Comparison of ENCODE assay signal across 17 mouse cellular contexts in the genomic region with DNA sequence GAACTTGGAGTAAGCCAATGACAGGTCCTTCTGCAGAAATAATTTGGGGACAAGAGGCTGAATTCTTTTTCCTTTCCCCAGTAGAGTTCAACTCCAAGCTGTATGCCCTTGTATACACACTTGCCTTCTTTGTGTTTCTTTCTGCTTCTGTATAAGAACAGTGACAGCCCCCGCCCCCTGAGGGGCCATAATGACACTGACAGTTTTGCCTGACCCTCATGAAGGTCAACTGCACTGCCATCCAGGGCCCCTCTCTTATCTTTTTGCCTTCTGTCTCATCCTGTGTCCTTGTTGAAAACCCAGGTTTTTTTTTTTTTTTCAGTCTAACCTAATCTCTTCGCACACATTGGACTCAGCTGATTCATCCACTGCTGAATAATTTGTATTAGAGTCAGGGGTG. TPM values are rescaled to one million over a fixed set of nuclear protein-coding genes. Genes with fewer than 3 reads are reported as not detected.
"Had no signal": no experiment of that assay in that cellular context is flagged by ENCODE, and none has a peak within 500 bp of the region (broad histone marks: within the 10 kb centered on the region; RNA-seq: fewer than 3 reads in every experiment).

No protein-coding gene starts in this region.

- H3K27ac ChIP-seq: kidney, postnatal 0 days; limb, embryonic 12.5 days; liver, embryonic 13.5 days; lung, embryonic 15.5 days; midbrain, embryonic 12.5 days had no signal

- H3K4me3 ChIP-seq: limb, embryonic 12.5 days; liver, embryonic 13.5 days; lung, embryonic 15.5 days; midbrain, embryonic 12.5 days had no signal

- H3K36me3 ChIP-seq: limb, embryonic 12.5 days; liver, embryonic 13.5 days; lung, embryonic 15.5 days; midbrain, embryonic 12.5 days had no signal

- H3K4me1 ChIP-seq: limb, embryonic 12.5 days; lung, embryonic 15.5 days had no signal

- H3K4me2 ChIP-seq: limb, embryonic 12.5 days; liver, embryonic 13.5 days; lung, embryonic 15.5 days; midbrain, embryonic 12.5 days had no signal

- ATAC-seq: liver, postnatal 0 days; midbrain, embryonic 16.5 days had no signal

- H3K9ac ChIP-seq: limb, embryonic 12.5 days; liver, embryonic 13.5 days; liver, postnatal 0 days; lung, embryonic 15.5 days; midbrain, embryonic 12.5 days had no signal

- H3K9me3 ChIP-seq: limb, embryonic 12.5 days; liver, embryonic 13.5 days; lung, embryonic 15.5 days; midbrain, embryonic 12.5 days had no signal

- DNase-seq: kidney, adult 9 months; kidney, postnatal 36 days; layer of hippocampus, adult 9-11 months; layer of hippocampus, postnatal 36 days; liver; liver, embryonic 13.5 days; liver, postnatal 0 days; lung, postnatal 14 days; right cerebral cortex, postnatal 4 days; spleen, adult 18-20 months; thymus, postnatal 36 days had no signal

RNA-seq across cellular contexts. Expression of gene 4930590J08Rik, which starts 29.8 kb away (rescaled TPM):
- polyA plus RNA-seq: liver, embryonic 13.5 days had no signal

RNA-seq across cellular contexts. Expression of gene Grip2, which starts 45.7 kb away (rescaled TPM):
- total RNA-seq: megakaryocyte-erythroid progenitor cell, adult 5-6 weeks had no signal
- polyA plus RNA-seq: liver, postnatal 0 days had no signal
